Mouse (Mus musculus) cerebellum, postnatal 14 days (tissue): ENCODE results near the gene Pex13.
"Not testable (repeated sequence)": the region's sequence is repeated elsewhere in the genome, so short reads cannot be mapped to it uniquely, and the experiment has no call there.

Source experiments
- DNase-seq, 2 experiments: peaks; one replicate each; pipeline ENCODE4 v3.0.0; 2021; ENCODE audit warnings: mixed read lengths in 2 of 2

The Pex13 gene

GRCm38 (mm10) chr11:23634573-23634972, 31.2 kb downstream of the Pex13 start:
- peak; percentile 23 to 35 for DNase-seq

GRCm38 (mm10) chr11:23633879-23634215, 31.9 kb downstream of the Pex13 start:
- no peak for DNase-seq

GRCm38 (mm10) chr11:23632945-23633878, 32.5 kb downstream of the Pex13 start, which contains the start of gene 0610010F05Rik:
0610010F05Rik (minus strand) TSS chr11:23633639.
- peak; percentile 90 for DNase-seq

- no peak for DNase-seq
Measured at GRCm38 (mm10) chr11:23630664-23631063, 35.1 kb downstream of the Pex13 start.

- DNase-seq: no peak
Measured at GRCm38 (mm10) chr11:23618995-23619394, 46.8 kb downstream of the Pex13 start.

GRCm38 (mm10) chr11:23614546-23614945, 51.2 kb downstream of the Pex13 start:
- DNase-seq: no peak

- DNase-seq: not testable (repeated sequence)
Measured at GRCm38 (mm10) chr11:23607291-23607690, 58.5 kb downstream of the Pex13 start.
